Mouse (Mus musculus) R1 (cell line): Measurements from ENCODE around the gene Smox.

ENCODE experiments used
- DNase-seq: peaks from one replicate; pipeline ENCODE4 v3.0.0-alpha.2; 2018; ENCODE audit warnings: low read depth, low spot score

The Smox gene

DNA sequence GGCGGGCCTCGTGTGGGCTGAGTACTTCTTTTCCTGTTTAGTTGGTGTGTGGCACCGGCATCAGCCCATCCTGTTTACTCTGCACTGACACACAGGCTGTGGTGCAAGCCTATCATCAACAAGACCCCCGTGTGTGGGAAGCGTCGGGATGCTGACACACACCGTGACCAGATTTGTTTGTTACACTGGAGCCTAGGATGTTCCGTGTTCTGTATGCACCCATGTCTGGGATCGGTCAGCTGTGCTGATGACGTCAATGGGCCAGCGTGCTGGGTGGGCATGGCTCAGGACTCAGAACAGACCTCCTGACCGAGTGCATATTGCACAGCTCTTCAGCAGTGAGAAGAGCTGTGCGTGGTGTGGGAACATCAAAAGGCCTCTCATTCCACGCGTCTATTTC lies 6.2 kb upstream of the Smox start:
- no peak for DNase-seq

DNA sequence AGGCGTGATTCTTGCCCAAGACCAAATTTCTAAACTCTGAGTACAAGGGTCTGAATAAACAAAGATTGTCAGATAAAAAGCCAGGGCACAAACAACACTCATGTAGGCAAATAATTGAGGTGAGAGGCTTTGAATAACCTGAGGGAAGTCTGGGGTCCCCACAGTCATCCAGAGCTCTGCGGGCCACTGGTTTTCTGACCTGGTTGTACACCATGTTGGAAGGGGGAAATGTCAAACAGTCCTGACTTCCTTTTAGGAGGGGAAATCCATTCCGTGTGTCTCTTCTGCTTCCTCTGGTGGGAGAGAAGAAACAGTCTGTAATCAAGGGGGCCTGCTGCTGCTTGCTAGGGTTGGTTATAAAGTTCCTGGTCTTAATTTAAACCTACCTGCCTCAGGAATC lies 5.2 kb upstream of the Smox start:
- DNase-seq: no peak

DNA sequence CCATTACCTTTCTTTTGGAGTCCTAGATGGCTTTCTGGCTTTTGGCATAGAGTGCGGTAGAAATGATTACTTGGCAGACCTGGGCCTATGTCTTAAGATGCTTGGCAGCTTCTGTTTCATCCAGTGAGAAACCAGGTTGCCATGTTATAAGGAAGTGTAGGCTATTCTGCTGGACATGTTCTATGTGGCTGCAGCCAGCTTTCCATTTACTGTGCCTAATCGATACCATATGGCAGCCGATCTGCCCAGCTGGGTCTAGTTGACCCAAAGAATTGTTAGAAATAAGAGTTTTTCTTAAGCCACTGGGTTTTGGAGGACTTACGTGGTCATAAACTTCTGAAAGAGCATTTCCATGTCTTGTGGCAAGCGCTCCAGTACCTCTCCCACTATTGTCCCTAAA lies 4.0 kb upstream of the Smox start:
- no peak for DNase-seq

DNA sequence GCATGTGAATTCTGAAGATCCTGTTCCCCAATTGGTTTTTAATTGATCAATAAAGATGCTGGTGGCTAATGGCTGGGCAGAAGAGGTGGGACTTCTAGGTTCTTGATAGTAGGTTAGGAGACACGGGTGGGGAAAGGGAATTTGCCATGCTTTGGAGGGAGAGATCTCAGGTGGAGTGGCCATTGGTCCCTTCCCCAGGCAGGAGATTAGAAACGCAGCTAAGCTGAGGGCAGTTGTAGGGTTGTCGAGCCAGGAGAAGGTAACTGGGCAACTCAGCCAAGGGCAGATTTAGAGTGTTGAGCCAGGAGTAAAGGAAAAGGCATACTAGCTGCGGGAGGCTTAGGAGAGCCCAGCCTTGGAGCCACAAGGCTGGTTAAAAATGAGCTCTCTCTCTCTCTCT lies 3.0 kb upstream of the Smox start:
- no peak for DNase-seq

DNA sequence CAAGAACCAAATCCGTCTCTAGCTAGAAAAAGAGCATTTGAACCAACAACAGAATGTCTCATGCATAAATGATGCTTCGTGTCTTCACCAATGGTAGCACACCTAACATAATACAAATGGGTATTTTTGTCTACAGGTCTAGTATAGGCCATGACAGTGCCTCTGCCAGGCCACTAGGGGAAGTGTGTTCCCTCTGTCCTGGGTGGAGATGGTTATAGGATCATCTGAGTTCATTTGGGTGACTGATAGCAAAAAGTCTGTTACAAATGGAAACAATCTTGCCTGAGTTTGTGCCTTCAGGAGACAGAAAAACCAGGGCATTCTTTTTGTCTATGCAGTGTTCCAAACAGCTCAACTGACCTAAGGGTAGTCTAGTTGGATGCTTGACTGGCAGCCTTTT lies 2.4 kb upstream of the Smox start:
- DNase-seq: no peak

DNA sequence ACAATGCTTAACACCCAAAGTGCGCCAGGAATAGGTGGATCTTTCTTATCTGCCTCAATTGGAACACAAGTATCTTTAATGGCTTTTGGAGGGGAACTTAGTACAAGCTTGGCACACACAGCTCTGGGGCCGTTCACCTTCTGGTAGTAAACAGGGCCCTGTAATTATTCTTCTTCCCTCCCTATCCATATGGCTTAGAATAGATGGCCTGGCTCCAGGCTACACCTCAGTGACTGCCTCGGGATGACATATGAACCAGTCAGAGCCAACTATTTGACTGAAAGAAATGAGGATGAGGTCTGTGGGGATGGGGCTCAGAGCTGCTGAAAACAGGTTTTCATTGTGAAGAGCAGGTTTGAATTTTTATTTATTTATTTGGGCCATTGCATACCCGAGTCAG lies 1.7 kb upstream of the Smox start:
- DNase-seq: no peak

DNA sequence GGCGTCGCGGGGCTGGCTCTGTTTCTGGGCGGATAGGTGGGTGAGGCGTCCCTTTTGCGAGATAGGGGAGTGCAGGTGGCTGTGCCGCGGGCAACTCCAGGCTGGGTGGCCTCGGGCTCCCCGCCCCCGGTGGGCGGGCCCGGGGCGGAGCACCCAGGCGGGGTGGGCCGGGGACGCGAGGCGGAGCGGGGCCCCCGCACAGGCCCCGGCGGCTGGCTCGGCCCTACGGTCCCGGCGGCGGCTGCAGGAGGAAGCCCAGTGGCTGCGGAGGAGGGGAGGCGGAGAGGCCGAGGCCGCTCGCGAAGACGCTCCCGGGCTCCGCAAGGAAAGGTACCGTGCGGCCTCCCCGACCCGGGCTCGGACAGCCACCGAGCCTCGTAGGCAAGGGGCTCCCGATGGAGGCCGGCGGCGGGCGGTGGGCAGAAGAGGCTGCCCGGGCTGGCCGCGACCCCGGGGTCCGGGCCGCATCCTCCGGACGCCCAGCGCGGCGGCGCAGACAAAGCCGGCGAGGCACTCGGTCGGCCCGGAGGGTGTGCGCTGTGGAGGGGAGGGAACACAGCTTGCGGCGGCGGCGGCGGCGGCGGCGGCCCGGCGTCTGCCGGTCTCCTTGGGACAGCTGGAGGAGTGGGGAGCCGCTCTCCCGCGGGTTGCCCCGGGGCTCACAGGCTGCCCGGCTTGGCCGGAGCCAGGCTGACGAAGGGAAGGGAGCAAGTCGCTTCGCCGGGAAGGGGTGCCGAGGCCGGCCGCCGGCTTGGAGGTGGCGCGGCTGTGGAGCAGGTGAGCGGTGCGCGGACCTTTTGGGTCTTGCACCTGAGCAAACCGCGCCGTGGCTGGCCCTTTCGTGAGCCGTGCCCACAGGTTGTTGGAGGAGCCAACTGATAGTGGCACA lies 655 bp downstream of the Smox start:
- peak; percentile 83 for DNase-seq

DNA sequence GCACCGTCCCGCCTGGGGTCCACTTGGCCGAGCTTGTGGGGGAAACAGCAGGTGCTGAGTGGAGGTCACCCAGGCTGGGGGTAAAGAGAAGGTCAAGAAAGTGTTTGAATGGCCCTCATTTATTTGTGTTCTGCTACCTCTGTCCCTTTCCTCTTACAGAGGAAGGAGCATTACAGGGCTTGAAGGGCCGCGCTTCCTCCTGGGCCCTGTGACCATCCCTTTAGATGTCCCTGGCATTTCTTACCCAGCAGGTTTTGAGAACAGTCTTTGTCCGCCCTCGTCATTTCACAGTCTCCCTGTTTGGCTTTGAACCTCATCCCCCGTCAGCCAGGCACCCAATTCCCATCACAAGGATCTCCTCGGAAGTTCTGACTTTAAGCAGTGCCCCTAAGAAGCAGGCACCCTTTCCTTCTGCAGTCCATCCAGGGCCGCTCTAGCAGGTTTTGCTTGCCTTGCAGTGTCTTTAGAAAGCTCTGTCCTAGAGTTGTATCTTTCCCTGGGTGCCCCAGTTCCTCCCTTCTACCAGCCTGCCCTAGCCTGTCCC lies 1.4 kb downstream of the Smox start:
- DNase-seq: no peak

DNA sequence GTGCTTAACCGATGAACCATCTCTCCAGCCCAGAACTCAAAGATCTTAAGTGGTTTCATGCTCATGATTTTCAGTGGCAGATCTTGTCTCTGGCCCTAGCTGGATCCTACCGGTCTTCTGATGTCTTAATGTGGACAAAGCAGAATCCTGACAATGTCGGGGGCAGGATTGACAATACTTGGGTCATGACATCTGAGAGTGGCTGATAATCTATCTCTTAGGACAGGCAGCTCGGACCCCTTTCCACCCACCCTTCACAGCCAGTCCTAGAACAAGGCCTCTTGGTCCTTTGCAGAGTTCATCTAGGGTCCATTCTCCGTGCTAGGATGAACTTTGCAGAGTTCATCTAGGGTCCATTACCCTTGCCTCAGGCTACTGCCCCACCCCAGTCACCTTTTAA lies 2.1 kb downstream of the Smox start:
- DNase-seq: no peak

DNA sequence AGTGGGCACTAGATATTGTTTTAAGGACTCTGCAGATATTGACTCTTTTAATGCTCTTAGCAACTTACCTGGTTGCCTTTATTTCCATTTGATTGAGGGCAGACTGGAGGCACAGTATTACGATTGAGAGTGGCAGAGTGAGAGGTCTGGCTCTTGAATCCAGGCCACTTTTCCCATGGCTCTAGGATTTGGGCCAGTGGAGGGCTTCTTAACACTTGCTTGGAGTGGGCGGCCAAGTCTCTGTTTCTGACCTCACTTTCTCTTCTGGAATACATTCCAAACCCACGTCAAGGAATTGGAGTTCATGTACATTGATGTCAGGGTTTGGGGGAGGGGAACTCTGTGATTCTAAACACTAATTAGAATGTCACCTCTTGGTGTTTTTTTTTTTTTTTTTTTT lies 4.0 kb downstream of the Smox start:
- no peak for DNase-seq

DNA sequence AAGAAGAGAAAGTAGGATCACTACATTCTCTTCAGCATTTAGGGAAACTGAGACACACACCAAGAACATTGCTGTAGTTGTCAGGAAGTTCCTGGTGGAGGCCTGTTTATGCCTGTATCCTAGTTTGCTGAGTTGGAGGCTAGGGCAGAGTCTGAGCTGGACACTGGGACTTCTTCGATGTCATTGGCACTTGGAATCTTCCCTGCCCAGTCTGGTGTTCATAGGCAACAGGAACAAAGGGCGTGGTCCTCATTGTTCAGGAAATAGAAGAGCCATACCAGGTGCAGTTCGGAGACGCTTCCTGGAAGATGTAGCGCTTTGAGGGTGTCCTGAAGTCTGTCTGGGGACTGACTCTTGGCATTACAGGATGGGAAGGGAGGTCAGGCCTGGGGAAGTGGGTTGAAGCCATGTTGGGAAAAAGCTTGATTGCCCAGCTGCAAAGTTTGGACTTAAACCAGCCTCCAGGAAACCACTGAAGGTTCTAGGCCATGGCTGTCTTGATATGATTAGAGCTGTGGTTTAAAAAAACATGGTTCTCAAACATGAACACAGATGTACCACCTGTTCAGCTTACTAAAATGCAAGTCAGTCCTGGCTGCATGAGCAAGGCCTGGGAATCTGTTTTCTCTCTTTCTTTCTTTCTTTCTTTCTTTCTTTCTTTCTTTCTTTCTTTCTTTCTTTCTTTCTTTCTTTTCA lies 5.0 kb downstream of the Smox start:
- no peak for DNase-seq

DNA sequence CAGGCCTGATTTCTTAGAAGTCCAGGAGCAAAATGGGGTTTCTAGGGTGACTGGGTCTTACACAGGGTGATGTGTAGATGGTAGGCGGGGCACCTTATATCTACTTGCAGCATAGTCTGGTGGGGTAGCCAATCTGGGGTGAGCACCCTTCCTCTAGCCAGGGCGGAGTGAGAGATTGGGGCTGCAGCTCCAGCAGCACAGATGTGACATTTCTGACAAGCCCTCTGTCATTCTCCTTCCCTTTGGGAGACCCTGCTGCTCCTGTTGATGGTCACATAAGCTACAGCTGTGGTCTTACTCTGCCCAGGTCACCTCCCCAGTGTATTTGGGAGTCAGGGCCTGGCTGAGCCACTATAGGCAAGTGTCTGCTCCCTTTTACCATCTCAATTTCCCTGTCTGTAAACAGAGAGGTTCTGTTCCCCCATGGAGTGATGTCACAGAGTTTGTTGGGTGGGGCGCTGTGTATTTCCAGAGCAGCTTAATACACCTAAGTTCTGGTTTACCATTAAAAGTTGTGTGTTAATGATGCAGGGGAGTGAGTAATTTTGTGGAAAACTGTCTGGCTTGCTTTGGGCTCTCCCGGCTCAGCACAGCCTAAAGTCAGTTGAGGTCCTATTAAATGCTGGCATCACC lies 6.0 kb downstream of the Smox start:
- DNase-seq: no peak

DNA sequence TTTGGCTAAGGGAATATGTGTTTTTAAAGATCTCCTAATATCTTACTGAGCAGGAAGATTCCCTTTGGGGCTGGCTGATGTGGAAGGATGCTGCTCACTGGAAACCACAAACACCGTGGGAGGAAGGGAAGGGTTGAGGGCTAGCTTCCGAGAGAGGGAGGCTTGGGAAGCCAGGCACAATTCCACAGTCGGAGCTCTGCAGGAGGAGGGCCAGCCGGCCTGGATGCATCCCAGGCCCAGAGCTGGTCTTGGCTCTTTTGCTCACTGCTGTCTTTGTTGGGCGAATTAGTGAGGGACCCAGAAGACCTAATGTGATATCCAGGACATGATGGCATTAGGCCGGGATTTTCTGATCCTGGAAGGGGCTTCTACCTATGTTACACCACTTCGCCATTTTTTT lies 6.9 kb downstream of the Smox start:
- DNase-seq: no peak

DNA sequence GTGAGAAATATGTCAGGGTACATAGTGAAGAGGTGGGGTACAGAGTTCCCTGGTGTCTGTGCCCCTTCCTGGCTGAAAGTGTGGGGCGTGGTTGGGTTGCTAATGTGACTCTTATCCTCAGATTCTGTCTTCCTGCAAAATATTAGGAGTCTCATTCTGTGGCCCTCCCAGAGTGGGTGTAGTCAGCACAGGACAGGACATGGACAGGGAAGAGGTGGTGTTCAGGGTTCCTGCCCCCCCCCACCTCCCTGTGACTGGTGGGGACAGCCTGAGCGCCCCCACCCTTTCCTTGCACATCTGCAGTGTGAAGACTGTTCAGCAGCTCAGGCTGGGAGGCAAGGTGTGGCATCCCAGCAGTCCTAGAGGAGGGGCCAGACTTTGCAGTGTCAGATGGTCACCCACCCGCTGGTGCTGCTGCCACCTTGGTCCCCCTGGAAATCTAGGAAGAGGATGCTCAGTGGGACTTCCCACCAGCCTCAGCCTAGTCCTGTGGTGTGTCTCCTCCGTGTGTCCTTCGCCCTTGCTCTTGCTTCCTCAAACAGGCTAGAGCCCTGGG lies 8.1 kb downstream of the Smox start:
- no peak for DNase-seq

DNA sequence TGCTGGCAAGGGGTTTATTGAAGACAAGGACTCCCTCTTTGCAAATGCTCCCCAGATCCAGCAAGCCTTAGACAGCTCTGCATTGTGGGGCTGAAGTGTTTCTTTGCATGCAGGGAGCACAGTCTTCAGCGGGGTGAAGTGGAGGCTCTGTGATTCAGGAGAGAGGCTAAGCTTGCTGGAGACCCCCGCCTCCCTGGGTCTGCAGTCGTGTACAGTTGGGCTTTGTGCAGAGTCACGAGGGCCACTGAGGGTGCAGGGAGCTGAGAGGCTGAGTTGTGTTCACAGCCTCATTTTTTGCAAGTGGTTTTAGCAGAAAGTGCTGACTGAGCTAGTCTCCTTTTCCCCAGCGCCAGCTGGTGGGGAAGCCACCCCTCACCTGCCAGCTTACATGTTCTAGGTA lies 10.6 kb downstream of the Smox start:
- DNase-seq: no peak

DNA sequence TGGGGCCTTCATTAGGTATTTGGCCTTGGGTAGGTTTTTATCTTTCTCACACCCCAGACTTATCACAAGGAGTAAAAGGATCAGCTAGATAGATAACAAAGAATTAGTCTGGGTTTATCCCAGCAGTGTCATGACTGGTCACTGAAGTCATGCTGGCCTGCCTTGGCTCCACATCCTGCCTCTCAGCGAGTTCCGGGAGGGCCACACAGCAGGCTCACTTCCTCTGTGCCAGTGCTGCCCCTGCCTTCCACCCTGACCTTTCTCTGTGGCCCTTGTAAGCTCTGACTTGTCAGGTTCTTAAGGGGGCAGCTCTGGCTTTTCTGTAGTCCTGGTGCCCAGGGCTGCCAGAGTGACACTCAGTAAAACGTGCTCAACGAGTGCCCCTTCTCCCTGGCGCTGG lies 11.3 kb downstream of the Smox start:
- DNase-seq: no peak

DNA sequence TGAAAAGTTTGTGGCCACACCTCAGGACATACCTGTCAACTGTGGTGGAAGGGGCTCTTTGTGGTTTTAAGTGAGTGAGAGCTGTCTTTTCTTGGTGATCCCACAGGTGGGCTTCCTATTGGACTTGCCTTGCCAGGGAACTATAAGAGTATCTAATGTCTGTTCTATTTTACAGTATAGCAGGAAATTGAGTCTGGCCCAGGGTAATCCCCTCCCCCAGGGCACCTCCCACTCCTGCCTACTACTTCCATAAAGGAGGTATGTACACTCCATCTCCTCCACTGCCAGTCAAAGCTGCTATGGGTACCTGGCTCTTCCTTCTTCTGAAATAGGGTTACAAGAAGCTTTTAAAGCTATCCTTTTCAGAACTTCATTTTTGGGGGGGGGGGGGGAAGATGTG lies 14.1 kb downstream of the Smox start:
- DNase-seq: no peak

DNA sequence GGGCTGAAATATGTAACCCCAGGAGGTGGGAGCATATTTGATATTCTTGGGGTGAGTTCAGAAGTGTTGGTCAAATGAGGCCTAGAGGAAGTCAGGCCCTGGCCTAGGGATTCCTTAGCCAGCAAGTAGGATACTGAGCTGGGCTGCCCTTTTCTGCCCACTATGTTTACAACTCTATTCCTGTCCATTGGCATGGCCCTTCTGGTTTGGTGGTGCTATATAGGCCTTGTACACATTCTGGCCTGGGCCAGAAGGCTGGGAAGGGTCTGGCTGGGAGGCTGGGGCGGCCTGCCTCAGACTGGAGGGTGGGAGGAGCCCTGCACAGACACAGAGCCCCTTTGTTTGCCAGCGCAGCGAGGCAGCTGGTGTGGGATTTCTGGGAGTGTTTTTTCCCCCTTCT lies 15.1 kb downstream of the Smox start:
- DNase-seq: no peak

DNA sequence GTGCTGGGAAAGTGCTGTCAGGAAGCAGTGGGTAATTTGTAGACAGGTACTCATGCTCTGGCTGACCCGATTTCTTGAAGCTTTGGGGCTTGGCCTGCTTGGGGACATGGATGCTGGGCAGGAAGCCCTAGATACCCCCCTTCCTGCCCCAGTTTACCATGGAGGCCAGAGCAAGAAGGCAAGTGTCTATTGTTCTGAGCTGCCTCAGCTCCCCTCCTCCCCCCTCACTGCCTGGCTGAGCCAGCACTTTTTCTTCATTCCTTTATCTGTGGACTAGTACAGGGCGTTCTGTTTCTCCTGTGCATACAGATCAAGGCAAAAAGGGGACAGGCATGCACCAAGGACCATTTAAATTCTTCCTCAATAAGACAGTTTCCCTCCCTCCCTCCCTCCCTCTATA lies 17.2 kb downstream of the Smox start:
- no peak for DNase-seq

DNA sequence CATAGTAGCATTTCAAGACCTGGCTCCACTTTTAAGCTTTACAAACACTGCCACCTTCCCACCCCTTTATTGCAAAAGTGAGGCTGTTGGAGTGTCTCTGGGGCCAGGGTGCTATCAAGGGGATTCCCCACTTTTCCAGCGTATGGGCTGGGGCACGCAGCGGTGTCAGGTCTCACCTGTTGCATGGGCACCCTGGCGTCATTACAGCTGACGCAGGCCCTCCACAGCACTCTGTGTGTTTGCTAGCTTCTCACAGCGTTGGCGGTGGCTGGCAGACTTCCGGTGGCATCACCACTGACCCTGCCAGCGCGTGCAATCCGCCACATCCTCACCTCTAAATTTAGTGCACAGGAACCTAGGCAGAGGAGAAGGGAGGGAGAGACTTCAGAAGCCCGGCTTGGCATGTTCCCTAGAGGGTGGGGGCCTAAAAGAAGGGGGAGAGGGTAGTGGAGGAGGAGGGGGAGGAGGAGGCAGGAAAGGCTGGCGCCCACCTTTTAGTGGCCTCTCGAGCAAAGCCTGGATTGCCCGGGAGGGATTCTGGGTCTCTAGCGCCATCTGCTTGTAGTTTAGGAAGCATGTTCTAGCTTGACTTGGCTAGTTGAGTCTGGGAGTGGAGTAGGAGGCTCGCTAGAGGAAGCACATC lies 18.5 kb downstream of the Smox start:
- peak; percentile 87 for DNase-seq

DNA sequence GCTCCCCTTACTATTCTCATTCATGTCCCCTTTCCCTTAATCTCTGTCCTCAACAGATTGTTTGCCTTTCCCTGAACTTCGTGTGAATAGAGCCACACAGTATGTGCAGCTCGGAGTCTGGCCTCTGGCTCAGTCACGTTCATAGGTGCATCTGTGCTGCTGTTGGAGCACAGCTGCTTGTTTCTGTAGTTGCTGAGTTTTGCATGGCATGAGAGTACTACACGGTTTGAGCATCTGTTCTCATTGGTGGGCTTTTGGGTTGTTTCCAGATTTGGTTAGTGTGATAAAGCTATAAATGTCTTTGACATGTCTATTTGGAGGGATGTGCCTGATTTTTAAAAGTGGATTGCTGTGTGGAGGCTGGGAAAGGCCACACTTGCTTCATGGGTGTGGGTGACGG lies 19.2 kb downstream of the Smox start:
- no peak for DNase-seq

DNA sequence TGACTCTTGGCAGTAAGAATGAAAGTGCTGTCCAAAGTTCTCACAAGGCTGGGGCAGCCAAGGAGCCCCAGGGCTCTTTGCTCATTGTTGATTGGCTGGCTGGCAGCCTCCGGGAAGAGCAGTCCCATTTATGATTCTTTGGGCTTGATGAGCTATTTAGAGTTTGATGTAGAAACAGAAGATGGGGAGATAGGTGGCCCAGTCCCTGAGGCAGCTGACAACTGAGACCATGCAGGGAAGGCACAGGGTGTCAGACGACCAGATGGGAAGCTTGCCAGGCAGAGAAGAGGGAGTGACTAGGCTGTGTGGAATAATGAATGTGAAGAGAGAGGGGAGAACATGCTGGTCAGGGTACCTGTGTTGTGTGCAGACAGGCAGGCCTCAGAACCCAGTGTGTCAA lies 22.2 kb downstream of the Smox start:
- no peak for DNase-seq
